Comparison of ENCODE assay signal across 14 mouse cellular contexts in the genomic region with DNA sequence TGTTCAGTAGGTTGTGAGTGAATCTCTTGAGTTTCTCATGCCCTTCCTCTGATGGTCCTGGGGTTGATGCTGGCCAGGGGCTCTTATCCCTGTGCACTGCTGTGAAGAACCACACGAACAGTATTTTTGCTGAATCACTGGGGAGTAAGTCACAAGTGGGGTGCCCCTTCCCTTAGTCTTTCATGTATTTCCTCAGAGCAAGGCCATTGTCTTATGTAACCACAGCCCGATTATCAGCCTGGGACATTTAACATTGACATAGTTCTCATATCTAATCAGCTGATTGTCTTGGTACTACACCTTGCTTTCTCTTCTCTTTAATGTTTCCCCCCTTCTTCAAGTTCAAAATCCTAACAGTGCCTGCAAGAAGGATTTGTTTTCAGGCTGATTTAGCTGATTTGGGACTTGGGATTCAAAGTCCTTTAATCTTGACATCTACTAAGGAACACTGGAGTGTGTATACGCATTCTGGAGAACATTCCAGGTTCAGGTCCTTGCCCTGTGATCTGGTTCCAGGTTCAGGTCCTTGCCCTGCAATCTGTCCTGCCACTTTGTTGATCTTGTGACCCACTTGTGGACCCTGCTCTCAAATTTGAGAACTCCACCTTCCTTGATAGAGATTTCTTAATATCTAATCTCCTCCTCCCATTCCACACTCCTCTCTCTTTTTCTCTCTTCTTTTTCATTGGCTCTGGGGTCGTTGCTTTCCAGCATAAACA. TPM values are rescaled to one million over a fixed set of nuclear protein-coding genes. Genes with fewer than 3 reads are reported as not detected.
DNase-seq lines count a peak whose midpoint lies in the region; ATAC-seq and TF ChIP-seq lines count a peak whose summit lies in the region.
"Had no signal": no experiment of that assay in that cellular context is flagged by ENCODE, and none has a peak within 500 bp of the region (broad histone marks: within the 10 kb centered on the region; RNA-seq: fewer than 3 reads in every experiment).

No protein-coding gene starts in this region.

- no peak overlapping the region for H3K9ac ChIP-seq in liver, embryonic 14.5 days (replicated peaks)
- H3K9ac ChIP-seq in kidney, embryonic 16.5 days (replicated peaks; ENCODE audit: low read length), result no peak overlapping the region
- no peak overlapping the region for H3K9ac ChIP-seq in stomach, embryonic 16.5 days (ENCODE audit: low read length)

- H3K27ac ChIP-seq in liver, embryonic 14.5 days, result no peak overlapping the region
- peak overlapping the region; percentile 34 for H3K27ac ChIP-seq in bone marrow macrophage, adult 2 months (ENCODE audit: insufficient read depth, low read depth, low read length)
- peak overlapping the region; percentile 84 for H3K27ac ChIP-seq in kidney, embryonic 16.5 days (ENCODE audit: low read length)
- peak overlapping the region; percentile 11; the same call in 1 of the 2 replicates for H3K27ac ChIP-seq in stomach, embryonic 16.5 days (ENCODE audit: low read length)
- H3K27ac ChIP-seq in hindbrain, embryonic 10.5 days, result no peak overlapping the region
- H3K27ac ChIP-seq: limb, embryonic 10.5 days had no signal

- no peak overlapping the region for H3K4me2 ChIP-seq in liver, embryonic 14.5 days (ENCODE audit: low read depth)
- no peak overlapping the region for H3K4me2 ChIP-seq in kidney, embryonic 16.5 days (replicated peaks; ENCODE audit: low read depth, low read length)
- no peak overlapping the region for H3K4me2 ChIP-seq in stomach, embryonic 16.5 days (ENCODE audit: low read depth, low read length)

- no peaks in the 10 kb centered on the region for H3K27me3 ChIP-seq in liver, embryonic 14.5 days (ENCODE audit: control insufficient read depth, insufficient read depth, low read length)
- no peaks in the 10 kb centered on the region for H3K27me3 ChIP-seq in kidney, embryonic 16.5 days (ENCODE audit: insufficient read depth, low read length)
- no peaks in the 10 kb centered on the region for H3K27me3 ChIP-seq in stomach, embryonic 16.5 days (ENCODE audit: control insufficient read depth, insufficient read depth, low read length)
- H3K27me3 ChIP-seq in hindbrain, embryonic 10.5 days (ENCODE audit: insufficient read depth, poor library complexity, severe bottlenecking), result no peaks in the 10 kb centered on the region
- H3K27me3 ChIP-seq: CH12.LX had no signal

- WGBS in liver, embryonic 14.5 days (ENCODE audit: insufficient replicate concordance), result 42% methylated on average over 4 of the region's 4 CpGs
- 72% methylated on average over 4 of the region's 4 CpGs for WGBS in kidney, embryonic 16.5 days
- 58% methylated on average over 4 of the region's 4 CpGs for WGBS in stomach, embryonic 16.5 days
- 86% methylated on average over 4 of the region's 4 CpGs for WGBS in hindbrain, embryonic 10.5 days

- H3K4me1 ChIP-seq in liver, embryonic 14.5 days (replicated peaks; ENCODE audit: control insufficient read depth in 2 of 2, insufficient read depth in 2 of 2, low read length in 1 of 2), result peaks cover 3 to 23% of the 10 kb centered on the region in 2 experiments; a peak in 1 of 4 replicates
- peaks cover 48% of the 10 kb centered on the region for H3K4me1 ChIP-seq in bone marrow macrophage, adult 2 months (ENCODE audit: control insufficient read depth, insufficient read depth, low read length)
- H3K4me1 ChIP-seq in kidney, embryonic 16.5 days (ENCODE audit: insufficient read depth, low read length), result peaks cover 25% of the 10 kb centered on the region
- H3K4me1 ChIP-seq in stomach, embryonic 16.5 days (ENCODE audit: control insufficient read depth, insufficient read depth, low read length), result peaks cover 20% of the 10 kb centered on the region
- peaks cover 37% of the 10 kb centered on the region for H3K4me1 ChIP-seq in hindbrain, embryonic 10.5 days (replicated peaks)

- no peak for DNase-seq in liver, embryonic 14.5 days (ENCODE audit: low read depth in 3 of 3, low spot score in 3 of 3)
- no peak for DNase-seq in liver
- no peak for DNase-seq in hindbrain, embryonic 10.5 days (ENCODE audit: low spot score)
- no peak for DNase-seq in right cerebral cortex, postnatal 4 days
- DNase-seq: cerebellum, adult 2 months; heart, adult 18-20 months; heart, postnatal 10 days; right cerebral cortex, adult 18-20 months; thymus, postnatal 14 days had no signal

- no peak for TF ChIP-seq POLR2A in bone marrow macrophage, adult 2 months (IDR thresholded peaks at IDR 0.05; ENCODE audit: borderline replicate concordance, low read depth, low read length)

- TF ChIP-seq CTCF in liver, embryonic 14.5 days (IDR thresholded peaks at IDR 0.05; ENCODE audit: low read depth), result no peak
- no peak for TF ChIP-seq CTCF in bone marrow macrophage, adult 2 months (IDR thresholded peaks at IDR 0.05; ENCODE audit: low read depth, low read length)

- no peak overlapping the region for H3K4me3 ChIP-seq in liver, embryonic 14.5 days (ENCODE audit: insufficient read depth in 1 of 2, low read depth in 2 of 2, low read length in 2 of 2)
- no peak overlapping the region for H3K4me3 ChIP-seq in bone marrow macrophage, adult 2 months (ENCODE audit: insufficient read depth, low read length)
- no peak overlapping the region for H3K4me3 ChIP-seq in kidney, embryonic 16.5 days (ENCODE audit: low read length)
- H3K4me3 ChIP-seq in stomach, embryonic 16.5 days (replicated peaks; ENCODE audit: low read length), result no peak overlapping the region
- no peak overlapping the region for H3K4me3 ChIP-seq in hindbrain, embryonic 10.5 days
- H3K4me3 ChIP-seq: limb, embryonic 10.5 days had no signal

- TF ChIP-seq EP300 in liver, embryonic 14.5 days (IDR thresholded peaks at IDR 0.05; ENCODE audit: low read depth), result 0 out of 2 replicates have a peak, but pooled peaks have one; percentile 9

- no peak for ATAC-seq in liver, embryonic 14.5 days (ENCODE audit: insufficient read depth)
- ATAC-seq in kidney, embryonic 16.5 days (ENCODE audit: low FRiP score, low TSS enrichment), result no peak
- no peak for ATAC-seq in stomach, embryonic 16.5 days (ENCODE audit: insufficient read depth, low FRiP score)

- no peaks in the 10 kb centered on the region for H3K9me3 ChIP-seq in liver, embryonic 14.5 days (ENCODE audit: control insufficient read depth, low read length)
- no peaks in the 10 kb centered on the region for H3K9me3 ChIP-seq in kidney, embryonic 16.5 days (ENCODE audit: low read length)
- H3K9me3 ChIP-seq in stomach, embryonic 16.5 days (replicated peaks; ENCODE audit: control insufficient read depth, low read length), result no peaks in the 10 kb centered on the region
- no peaks in the 10 kb centered on the region for H3K9me3 ChIP-seq in hindbrain, embryonic 10.5 days
- H3K9me3 ChIP-seq: limb, embryonic 10.5 days had no signal

- no peaks in the 10 kb centered on the region for H3K36me3 ChIP-seq in liver, embryonic 14.5 days (replicated peaks; ENCODE audit: control insufficient read depth, insufficient read depth, low read depth)
- H3K36me3 ChIP-seq in kidney, embryonic 16.5 days (ENCODE audit: insufficient read depth, low read length), result peaks cover 31% of the 10 kb centered on the region
- H3K36me3 ChIP-seq in stomach, embryonic 16.5 days (ENCODE audit: control insufficient read depth, insufficient read depth, low read length), result peaks cover 7% of the 10 kb centered on the region; the same call in 1 of the 2 replicates
- H3K36me3 ChIP-seq in hindbrain, embryonic 10.5 days, result peaks cover 63% of the 10 kb centered on the region

RNA-seq across cellular contexts. Expression of a gene that starts 15.8 kb away (rescaled TPM):
- 8.0 and 9.0 TPM in 2 replicates for polyA plus RNA-seq in liver, embryonic 14.5 days (2012; rRNA removed)
- polyA plus RNA-seq in liver, embryonic 14.5 days (2014; fragmentation: Nextera tagmentation; extraction: Ambion mirVana), result 7.5 and 11.4 TPM in 2 replicates
- polyA plus RNA-seq in bone marrow macrophage, adult 2 months (2012; ENCODE audit: insufficient read depth, insufficient read length, missing spikeins), result 510 and 575 TPM in 2 replicates
- 82.9 and 96.3 TPM in 2 replicates for polyA plus RNA-seq in kidney, embryonic 16.5 days (2015; fragmentation: Nextera tagmentation; extraction: Ambion mirVana)
- polyA plus RNA-seq in stomach, embryonic 16.5 days (2015; fragmentation: Nextera tagmentation; extraction: Ambion mirVana), result 54.4 and 59.5 TPM in 2 replicates
- polyA plus RNA-seq in hindbrain, embryonic 10.5 days (2016; fragmentation: Nextera tagmentation; extraction: Ambion mirVana), result 58.9 and 60.0 TPM in 2 replicates

Comparison
In these comparisons a context has a peak if more than half of its experiments do, and no peak if none do; other contexts are left out.
1. H3K27ac ChIP-seq: peak in bone marrow macrophage, adult 2 months (single experiment), kidney, embryonic 16.5 days (single experiment) and stomach, embryonic 16.5 days (single experiment); none in liver, embryonic 14.5 days (single experiment) and hindbrain, embryonic 10.5 days (single experiment).